Mouse (Mus musculus) embryonic fibroblast, embryonic 13.5 days (primary cell): ENCODE data around the gene Gsg1l. TPM values are rescaled to one million over a fixed set of nuclear protein-coding genes. Genes with fewer than 3 reads are reported as not detected.

Experiments
- H3K27ac ChIP-seq: 2 replicates; pipeline ENCODE4 v1.5.1; 2012; ENCODE audit warnings: low read length, control low read depth, inconsistent platforms; ENCODE audit not compliant: insufficient read depth
- H3K4me1 ChIP-seq: 2 replicates; pipeline ENCODE4 v1.6.1; 2011; ENCODE audit warnings: low read length; ENCODE audit not compliant: control insufficient read depth, insufficient read depth
- H3K4me3 ChIP-seq: 2 replicates; pipeline ENCODE4 v1.5.1; 2011; ENCODE audit warnings: mild to moderate bottlenecking, control low read depth, low read length; ENCODE audit not compliant: insufficient read depth
- CTCF ChIP-seq: IDR thresholded peaks from 2 replicates; pipeline ENCODE4 v1.5.1; 2011; ENCODE audit warnings: mild to moderate bottlenecking, control low read depth, low read length, moderate library complexity, borderline replicate concordance; ENCODE audit not compliant: insufficient read depth
- POLR2A ChIP-seq: IDR thresholded peaks from 2 replicates; pipeline ENCODE4 v1.6.1; 2011; ENCODE audit warnings: low read depth, mild to moderate bottlenecking, control low read depth, low read length, moderate library complexity
- polyA plus RNA-seq: library from polyadenylated mRNA; stranded (reverse); fragments of >200 nt; gene quantifications from 2 replicates; pipeline ENCODE4 v1.2.4, GENCODE M21; 2011; ENCODE audit warnings: low read depth; ENCODE audit not compliant: missing spikeins, insufficient read length

The Gsg1l gene
- polyA plus RNA-seq, 1 experiment: not detected

DNA sequence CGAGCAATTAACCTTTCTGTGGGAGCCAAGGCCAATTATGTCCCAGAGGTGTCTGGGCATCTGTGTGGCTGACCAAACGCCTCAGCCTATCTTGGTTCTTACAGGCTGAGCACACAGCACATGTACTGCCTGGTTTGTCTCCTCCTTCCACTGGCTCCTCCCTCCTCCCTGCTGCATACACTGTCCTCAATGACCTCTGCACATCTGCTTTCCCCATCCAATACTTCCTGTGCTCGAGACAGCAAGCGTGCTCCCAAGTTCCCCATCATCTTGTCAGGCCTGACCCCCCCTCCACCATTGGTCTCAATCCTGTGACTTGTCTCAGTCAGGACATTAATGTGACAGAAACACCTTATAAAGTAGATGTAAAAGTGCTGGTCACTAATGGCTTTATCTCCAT lies 108.3 kb downstream of the Gsg1l start:
- no peaks in the 10 kb centered on the region for H3K4me1 ChIP-seq
- no peak overlapping the region for H3K4me3 ChIP-seq
- H3K27ac ChIP-seq: no peak overlapping the region
- TF ChIP-seq POLR2A (no peak), CTCF (no peak)

DNA sequence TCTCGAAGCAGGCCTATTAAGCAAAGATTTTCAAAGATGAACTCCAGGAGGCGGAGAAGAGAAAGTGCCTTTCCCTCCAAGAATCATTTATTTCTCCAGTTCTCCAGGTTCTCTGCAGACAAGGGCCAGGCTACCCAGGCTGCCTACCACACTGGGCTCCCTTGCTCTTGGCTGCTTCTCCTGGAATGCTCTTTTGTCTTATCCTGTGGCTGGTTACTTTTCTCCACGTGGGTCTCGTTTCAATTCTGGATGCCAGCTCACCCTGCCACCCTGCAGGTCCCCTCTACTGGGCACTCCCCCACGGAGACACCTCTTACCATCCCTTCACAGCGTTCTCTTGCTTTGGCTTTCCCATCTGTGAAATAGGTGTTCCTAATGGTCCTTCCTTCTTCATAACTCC lies 109.4 kb downstream of the Gsg1l start:
- Histone ChIP-seq H3K4me1 (no peaks in the 10 kb centered on the region), H3K27ac (no peak overlapping the region), H3K4me3 (no peak overlapping the region)
- no peak for TF ChIP-seq POLR2A
- TF ChIP-seq CTCF: no peak

GRCm38 (mm10) chr7:125972174-125972672 lies 110.0 kb downstream of the Gsg1l start:
- TF ChIP-seq CTCF (no peak), POLR2A (no peak)
- Histone ChIP-seq H3K27ac (no peak overlapping the region), H3K4me3 (no peak overlapping the region), H3K4me1 (no peaks in the 10 kb centered on the region)

DNA sequence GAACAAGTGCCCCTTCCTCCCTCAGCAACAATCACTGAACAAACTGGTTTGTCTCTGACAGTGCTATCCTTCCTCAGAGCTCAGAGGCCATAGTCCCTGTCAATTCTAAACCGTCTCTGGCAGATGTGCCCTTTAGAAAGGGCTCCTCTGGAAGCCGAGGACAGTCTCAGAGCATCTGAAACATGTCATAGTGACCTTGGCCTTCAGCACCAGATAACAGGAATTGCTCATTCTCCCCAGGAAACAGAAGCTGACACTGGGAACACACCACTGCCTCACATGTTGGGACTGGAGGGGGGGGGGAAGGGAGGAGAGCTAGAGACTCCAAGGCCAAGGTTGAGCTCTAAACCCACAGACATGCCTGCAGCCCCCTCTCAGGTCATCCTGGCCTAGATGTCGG lies 113.1 kb downstream of the Gsg1l start:
- Histone ChIP-seq H3K27ac (no peak overlapping the region), H3K4me3 (no peak overlapping the region), H3K4me1 (no peaks in the 10 kb centered on the region)
- TF ChIP-seq CTCF (no peak), POLR2A (no peak)

- no peak for TF ChIP-seq POLR2A
- no peak for TF ChIP-seq CTCF
- H3K4me1 ChIP-seq: no peaks in the 10 kb centered on the region
- H3K27ac ChIP-seq: no peak overlapping the region
- H3K4me3 ChIP-seq: no peak overlapping the region
These were observed 115.6 kb downstream of the Gsg1l start for GRCm38 (mm10) chr7:125966402-125967261.

- no peak for TF ChIP-seq CTCF
- no peak for TF ChIP-seq POLR2A
- H3K4me3 ChIP-seq: no peak overlapping the region
- H3K4me1 ChIP-seq: no peaks in the 10 kb centered on the region
- no peak overlapping the region for H3K27ac ChIP-seq
These were observed 118.1 kb downstream of the Gsg1l start for GRCm38 (mm10) chr7:125964087-125964607.

DNA sequence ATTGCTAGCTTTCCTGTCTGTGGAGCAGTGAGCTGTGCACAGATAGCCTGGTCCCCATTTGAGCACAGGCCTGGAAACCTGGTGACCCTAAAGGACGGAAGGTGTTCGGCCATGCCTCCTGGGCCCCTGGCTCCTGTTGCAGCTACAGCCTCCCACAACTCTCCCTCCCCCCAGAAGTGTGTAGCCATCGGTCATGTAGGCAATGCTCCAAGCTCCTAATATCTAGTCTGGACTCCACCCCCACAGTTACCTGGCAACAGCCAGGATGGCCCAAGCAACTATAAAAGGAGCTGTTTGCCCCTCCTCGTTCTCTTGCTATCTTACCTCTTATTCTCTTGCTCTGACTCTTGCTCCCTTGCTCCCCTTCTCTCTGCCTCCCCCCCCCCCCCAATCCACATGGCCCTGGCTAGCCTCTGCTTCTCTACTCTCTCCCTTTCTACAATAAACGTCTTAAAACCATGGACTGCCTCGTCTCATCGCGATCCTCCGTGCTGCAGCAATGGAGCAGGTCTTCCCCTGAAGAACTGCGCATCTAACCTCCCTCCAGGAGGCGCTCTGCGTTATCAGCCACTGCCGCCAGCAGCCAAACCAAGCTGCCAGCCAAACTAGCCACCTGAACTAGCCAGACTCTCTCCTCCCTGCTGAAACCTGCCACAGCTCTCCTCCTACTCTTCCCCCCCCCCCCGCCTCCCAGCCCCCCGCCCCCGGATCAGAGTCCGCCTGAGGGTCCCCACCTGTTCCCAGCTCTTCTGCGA lies 122.7 kb downstream of the Gsg1l start:
- no peak for TF ChIP-seq POLR2A
- H3K4me3 ChIP-seq: no peak overlapping the region
- no peak overlapping the region for H3K27ac ChIP-seq
- H3K4me1 ChIP-seq: no peaks in the 10 kb centered on the region

DNA sequence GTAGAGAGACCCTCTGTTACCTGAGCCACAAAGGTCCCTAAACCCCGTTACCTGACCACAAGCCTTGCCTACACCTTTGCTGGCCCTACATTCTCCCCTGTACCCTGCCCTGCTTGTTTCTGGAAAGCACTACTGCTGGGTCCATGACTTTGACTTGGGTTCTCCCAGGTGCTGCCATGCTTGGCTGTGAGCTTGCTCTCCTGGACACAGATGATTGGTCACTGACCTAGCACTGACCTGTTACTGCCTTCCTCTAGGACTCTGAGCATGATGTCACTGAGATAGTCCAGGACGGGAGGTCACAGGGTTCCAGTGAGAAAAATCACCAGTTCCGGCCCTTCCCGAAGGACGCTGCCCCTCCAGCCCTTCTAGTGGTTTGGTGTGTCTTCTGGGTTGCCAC lies 123.4 kb downstream of the Gsg1l start:
- Histone ChIP-seq H3K27ac (no peak overlapping the region), H3K4me1 (no peaks in the 10 kb centered on the region), H3K4me3 (no peak overlapping the region)
- TF ChIP-seq CTCF (no peak), POLR2A (no peak)

- no peak overlapping the region for H3K27ac ChIP-seq
- TF ChIP-seq CTCF (no peak), POLR2A (no peak)
- H3K4me3 ChIP-seq: no peak overlapping the region
- no peaks in the 10 kb centered on the region for H3K4me1 ChIP-seq
These were observed 127.2 kb downstream of the Gsg1l start for GRCm38 (mm10) chr7:125954994-125955393.

DNA sequence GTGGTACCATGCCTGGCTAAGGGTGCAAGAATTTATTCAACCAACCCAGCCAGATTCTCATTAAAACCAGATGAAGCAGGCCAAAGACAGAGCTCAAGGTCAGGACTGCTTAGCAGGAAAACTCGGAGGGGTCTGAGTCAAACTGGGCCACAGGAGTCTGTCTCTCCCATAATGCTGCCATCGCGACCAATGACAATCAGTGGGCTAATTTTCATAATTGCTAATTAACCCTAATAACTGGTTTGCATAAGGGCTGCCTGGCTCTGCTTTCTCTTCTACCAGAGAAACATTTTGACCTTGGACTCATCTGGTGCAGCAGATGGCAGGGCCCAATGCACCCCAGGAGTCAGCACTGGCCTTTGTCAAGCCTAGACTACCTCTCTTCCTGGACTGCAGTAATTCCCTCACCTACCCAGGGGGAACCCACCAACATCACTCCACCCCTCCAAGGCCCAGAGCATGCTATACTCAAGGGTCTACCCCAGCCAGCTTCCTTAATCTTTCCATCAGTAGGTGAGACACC lies 127.8 kb downstream of the Gsg1l start:
- no peaks in the 10 kb centered on the region for H3K4me1 ChIP-seq
- H3K27ac ChIP-seq: no peak overlapping the region
- H3K4me3 ChIP-seq: no peak overlapping the region
- TF ChIP-seq CTCF (no peak), POLR2A (no peak)
